Mouse (Mus musculus) small intestine, adult 10 weeks (tissue): ENCODE measurements around the gene Il17re. TPM values are rescaled to one million over a fixed set of nuclear protein-coding genes. Genes with fewer than 3 reads are reported as not detected.

Experiments used
- polyA plus RNA-seq: library from polyadenylated mRNA; stranded (reverse); fragments of 350-450 nt; fragmentation: Illumina TruSeq; extraction: RNeasy Lipid Tissue Mini Kit (QIAGEN cat#74804); gene quantifications from one replicate; pipeline ENCODE4 v1.2.3, GENCODE M21; 2014; ENCODE audit warnings: low replicate concordance

Gene Il17re
- polyA plus RNA-seq: 0.56 TPM

DNA sequence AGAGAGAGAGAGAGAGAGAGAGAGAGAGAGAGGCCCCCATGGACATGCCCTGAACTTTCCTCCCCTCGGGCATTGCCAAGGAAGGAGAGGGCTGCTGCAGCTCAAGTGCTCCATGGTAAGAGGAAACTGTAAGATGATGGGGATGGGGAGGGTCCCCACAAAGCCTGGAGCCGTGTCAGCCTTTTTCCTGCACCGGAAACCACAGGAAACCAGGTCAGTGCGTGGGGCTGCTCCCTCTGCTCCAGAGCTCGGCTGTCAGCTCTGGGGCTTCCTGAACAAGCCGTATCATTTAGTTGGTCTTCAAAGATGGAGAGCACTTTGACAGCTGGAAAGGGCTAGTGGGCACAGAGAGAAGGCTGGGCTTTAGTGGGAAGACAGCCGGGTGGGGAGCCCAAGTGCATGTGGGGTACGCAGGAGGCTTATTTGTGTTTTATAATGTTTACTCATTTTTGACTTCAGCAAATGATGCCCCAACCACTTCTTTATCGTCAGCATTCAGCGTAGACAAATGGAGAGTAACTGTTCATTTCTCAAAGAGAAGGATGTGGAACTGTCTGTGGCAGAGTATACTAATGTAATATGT is at the start of gene Il17re:
Gene Il17re, plus strand, starts transcription at position 533 of the 583 bp plus-strand sequence.

DNA sequence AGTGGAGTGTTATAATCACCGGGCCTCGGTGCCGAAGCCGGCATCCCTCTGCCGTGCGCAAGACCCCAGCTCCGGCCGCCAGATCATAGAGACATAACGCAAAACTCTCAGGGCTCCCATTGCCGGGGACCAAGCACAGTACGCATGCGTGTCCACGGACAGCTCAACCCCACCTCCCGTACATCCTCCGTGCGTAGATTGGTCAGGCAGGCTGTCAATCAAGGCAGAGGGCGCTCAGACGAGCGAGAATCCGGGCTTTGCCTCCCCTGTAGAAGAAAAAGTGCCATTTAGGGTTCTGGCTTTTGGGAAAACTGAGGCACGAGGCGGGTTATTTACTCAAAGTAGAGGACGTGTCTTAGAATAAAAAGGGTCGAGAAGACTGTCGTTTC is 39.1 kb upstream of the Il17re start, which contains the start of gene Rpusd3:
Gene Rpusd3, minus strand, starts transcription at position 142 of the 389 bp plus-strand sequence.

DNA sequence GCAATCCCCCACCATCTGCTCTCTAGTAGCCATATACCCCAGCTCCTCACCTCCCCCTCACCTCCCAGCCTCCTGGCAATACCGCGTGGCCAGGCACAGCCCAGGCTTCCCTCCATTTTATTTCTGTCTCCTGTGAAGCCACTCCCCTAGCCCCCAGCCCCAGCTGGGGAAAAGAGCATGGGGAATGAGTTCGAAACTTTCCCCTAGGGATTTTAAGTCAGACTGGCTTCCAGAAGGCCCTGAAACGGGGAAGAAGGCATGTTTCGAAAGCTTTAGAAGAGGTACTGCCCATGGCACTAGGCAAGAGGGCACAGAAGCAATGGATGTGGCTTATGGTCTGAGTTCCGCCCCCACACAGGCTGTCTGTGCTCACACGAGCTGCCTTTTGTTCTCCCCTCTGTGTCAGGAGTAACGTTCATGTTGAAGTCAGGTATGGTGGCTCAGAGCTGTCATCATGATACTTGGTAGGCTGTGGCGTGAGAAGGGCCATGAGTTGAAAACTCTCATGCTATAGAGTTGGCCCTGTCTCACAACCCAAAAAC is 22.5 kb upstream of the Il17re start, which contains the start of gene Cidec:
Gene Cidec, minus strand, starts transcription at position 97 of the 542 bp plus-strand sequence.

DNA sequence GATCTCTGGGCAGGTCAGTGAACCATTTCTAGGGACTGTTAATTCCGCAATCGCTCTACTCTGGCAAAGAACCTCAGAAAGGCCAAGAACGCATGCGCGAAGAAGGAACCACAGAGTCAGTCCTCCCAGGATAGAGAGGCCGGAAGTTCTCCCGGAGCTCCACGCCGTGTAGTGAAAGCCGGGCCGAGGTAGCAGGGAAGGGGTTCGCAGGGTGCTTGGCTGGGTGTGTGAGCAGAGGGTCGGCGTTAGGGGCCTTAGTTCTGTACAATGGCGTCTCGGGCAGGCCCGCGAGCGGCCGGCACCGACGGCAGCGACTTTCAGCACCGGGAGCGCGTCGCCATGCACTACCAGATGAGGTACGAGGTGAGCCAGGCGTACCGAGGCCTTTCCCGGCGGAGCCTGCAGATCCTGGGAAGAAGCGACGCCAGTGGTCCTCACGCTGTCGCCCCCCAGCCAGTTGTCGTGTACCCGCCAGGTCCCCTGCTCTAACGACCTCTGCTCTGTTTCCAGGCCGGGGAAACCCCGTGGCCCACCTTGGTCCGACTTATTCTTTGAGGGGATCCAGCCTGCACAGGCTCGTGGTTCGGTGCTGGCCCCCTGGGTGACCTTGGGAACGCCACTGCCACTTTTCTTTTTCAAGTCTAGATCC is 15.7 kb upstream of the Il17re start, which contains the start of gene Jagn1:
Gene Jagn1, plus strand, starts transcription at position 128 of the 649 bp plus-strand sequence.

GRCm38 (mm10) chr6:113471297-113471936 is 13.1 kb downstream of the Il17re start, which contains the start of gene Il17rc:
TSS of gene Il17rc (plus strand) at chr6:113471427.

GRCm38 (mm10) chr6:113483100-113483615 is 24.9 kb downstream of the Il17re start, which contains the start of gene Creld1:
TSS of gene Creld1 (plus strand) at chr6:113483297.

DNA sequence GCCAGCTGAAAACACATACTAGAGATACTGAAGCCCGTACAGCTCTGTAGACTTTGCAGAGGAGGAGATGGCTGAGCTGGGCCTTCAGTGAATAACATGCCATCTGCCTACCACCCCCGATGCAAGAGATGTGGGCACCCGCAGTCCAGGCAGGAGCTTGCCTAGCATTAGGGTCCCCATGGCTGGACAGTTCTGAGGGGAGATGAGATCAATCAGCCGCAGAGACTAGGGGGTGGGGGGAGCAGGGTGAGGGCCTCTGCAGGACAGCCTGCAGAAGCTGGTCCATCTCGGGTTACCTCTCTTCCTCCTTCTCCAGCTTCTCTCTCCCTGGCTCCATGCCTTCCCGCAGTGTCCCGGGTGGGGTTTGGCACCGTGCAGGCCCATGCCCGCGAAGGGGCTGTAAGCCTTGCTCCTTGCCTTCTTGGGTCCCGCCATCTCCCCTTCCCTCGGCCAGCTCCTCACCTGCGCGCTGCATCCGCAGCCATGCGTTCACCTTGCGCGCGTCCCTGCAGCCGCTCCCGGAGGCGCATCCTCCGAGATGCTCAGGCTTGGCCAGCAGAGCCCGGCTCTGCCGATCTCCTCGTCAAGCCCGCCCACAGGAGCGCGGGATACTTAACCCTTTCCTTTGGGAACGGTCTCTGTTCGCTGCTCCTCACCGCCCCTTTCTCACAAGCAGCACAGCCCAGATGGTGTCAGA is 43.3 kb downstream of the Il17re start, which contains the start of gene Prrt3:
Gene Prrt3, minus strand, starts transcription at position 544 of the 697 bp plus-strand sequence.

Other genes starting within 250 kb of the Il17re start
- gene Mtmr14, start 220.6 kb upstream of the Il17re start, polyA plus RNA-seq: 12.6 TPM
- not detected for gene Cpne9, start 176.2 kb upstream of the Il17re start, polyA plus RNA-seq
- 3.4 TPM for gene Brpf1, start 151.3 kb upstream of the Il17re start, polyA plus RNA-seq
- 2.3 TPM for gene Ogg1, start 131.5 kb upstream of the Il17re start, polyA plus RNA-seq
- gene Camk1, start 114.5 kb upstream of the Il17re start, polyA plus RNA-seq: 6.7 TPM
- gene Tada3, start 80.6 kb upstream of the Il17re start, polyA plus RNA-seq: 1.6 TPM
- 89.9 TPM for gene Arpc4, start 80.4 kb upstream of the Il17re start, polyA plus RNA-seq
- gene Ttll3, start 69.2 kb upstream of the Il17re start, polyA plus RNA-seq: 1.5 TPM
- not detected for gene Rpusd3, start 39.1 kb upstream of the Il17re start, polyA plus RNA-seq
- 2.0 TPM for gene Cidec, start 22.7 kb upstream of the Il17re start, polyA plus RNA-seq
- gene Jagn1, start 15.9 kb upstream of the Il17re start, polyA plus RNA-seq: 12.1 TPM
- gene Il17rc, start 12.9 kb downstream of the Il17re start, polyA plus RNA-seq: 2.8 TPM
- gene Creld1, start 24.8 kb downstream of the Il17re start, polyA plus RNA-seq: not detected
- not detected for gene Prrt3, start 43.4 kb downstream of the Il17re start, polyA plus RNA-seq
- gene Emc3, start 73.2 kb downstream of the Il17re start, polyA plus RNA-seq: 63.8 TPM
- 2.3 TPM for gene Fancd2, start 73.2 kb downstream of the Il17re start, polyA plus RNA-seq
- not detected for gene Fancd2os, start 142.2 kb downstream of the Il17re start, polyA plus RNA-seq
- 30.0 TPM for gene Brk1, start 146.3 kb downstream of the Il17re start, polyA plus RNA-seq
- 17.0 TPM for gene Vhl, start 165.5 kb downstream of the Il17re start, polyA plus RNA-seq
- gene Irak2, start 180.0 kb downstream of the Il17re start, polyA plus RNA-seq: 12.7 TPM
- gene Tatdn2, start 238.6 kb downstream of the Il17re start, polyA plus RNA-seq: 9.4 TPM